Mouse (Mus musculus) heart, embryonic 14.5 days (tissue): Measurements from ENCODE around the gene Lce1j. TPM values are rescaled to one million over a fixed set of nuclear protein-coding genes. Genes with fewer than 3 reads are reported as not detected.
"Not testable (repeated sequence)": the region's sequence is repeated elsewhere in the genome, so short reads cannot be mapped to it uniquely, and the experiment has no call there.

Source experiments
- ATAC-seq: fragments of 200-750 bp; cut with Nextera tagmentation; 2 replicates; pipeline ENCODE4 v1.8.0; 2017; ENCODE audit warnings: low read depth, moderate TSS enrichment; ENCODE audit not compliant: insufficient number of reproducible peaks, insufficient read depth, low FRiP score
- H3K27ac ChIP-seq, 2 experiments: fragments of 200-500 bp in 1 of 2; fragments of 300-500 bp in 1 of 2; sonication (generic) in 1 of 2; replicated peaks in 1 of 2; 2 replicates each; pipeline ENCODE4 v1.5.1; 2012 to 2014; ENCODE audit warnings: low read depth in 2 of 2, low read length in 2 of 2, control low read depth in 1 of 2, mild to moderate bottlenecking in 1 of 2, mixed read lengths in 1 of 2; ENCODE audit not compliant: control insufficient read depth in 1 of 2, insufficient read depth in 1 of 2
- H3K27me3 ChIP-seq: fragments of 300-500 bp; sonication (generic); 2 replicates; pipeline ENCODE4 v1.6.1; 2014; ENCODE audit warnings: mild to moderate bottlenecking, low read length, control low read depth; ENCODE audit not compliant: control insufficient read depth, insufficient read depth
- H3K36me3 ChIP-seq: fragments of 300-500 bp; sonication (generic); 2 replicates; pipeline ENCODE4 v1.6.1; 2014; ENCODE audit warnings: mild to moderate bottlenecking, control low read depth, low read length, mixed read lengths; ENCODE audit not compliant: control insufficient read depth, insufficient read depth
- H3K4me1 ChIP-seq, 2 experiments: fragments of 200-500 bp in 1 of 2; fragments of 300-500 bp in 1 of 2; sonication (generic) in 1 of 2; 2 replicates each; pipeline ENCODE4 v1.6.1; 2012 to 2014; ENCODE audit warnings: low read length in 2 of 2, control low read depth in 1 of 2, mixed read lengths in 1 of 2; ENCODE audit not compliant: control insufficient read depth in 2 of 2, insufficient read depth in 2 of 2
- H3K4me2 ChIP-seq: fragments of 300-500 bp; sonication (generic); 2 replicates; pipeline ENCODE4 v1.6.1; 2014; ENCODE audit warnings: mild to moderate bottlenecking, low read length
- H3K4me3 ChIP-seq, 2 experiments: fragments of 200-500 bp in 1 of 2; fragments of 300-500 bp in 1 of 2; sonication (generic) in 1 of 2; 2 replicates each; pipeline ENCODE4 v1.5.1; 2012 to 2014; ENCODE audit warnings: low read length in 2 of 2, mild to moderate bottlenecking in 2 of 2, control low read depth in 1 of 2, low read depth in 1 of 2, moderate library complexity in 1 of 2; ENCODE audit not compliant: control insufficient read depth in 1 of 2, insufficient read depth in 1 of 2
- H3K9ac ChIP-seq: fragments of 300-500 bp; sonication (generic); 2 replicates; pipeline ENCODE4 v1.6.1; 2014; ENCODE audit warnings: mild to moderate bottlenecking, low read length
- H3K9me3 ChIP-seq: fragments of 300-500 bp; sonication (generic); 2 replicates; pipeline ENCODE4 v1.6.1; 2016; ENCODE audit warnings: low read length, control low read depth; ENCODE audit not compliant: control insufficient read depth
- WGBS: fragments of 180-500 bp; shearing (Covaris S2); extraction: QIAGEN DNeasy Blood & Tissue Kit; methylation state at CpG from one replicate; pipeline ENCODE4 v1.1.7; 2014; 5-methylcytosine and 5-hydroxymethylcytosine counted together
- polyA plus RNA-seq: library from polyadenylated mRNA; unstranded; fragments of >200 nt; fragmentation: Nextera tagmentation; extraction: Ambion mirVana; gene quantifications from 2 replicates; pipeline ENCODE4 v1.2.1, GENCODE M21; 2014

Lce1j gene
- polyA plus RNA-seq: not detected in 2 replicates

GRCm38 (mm10) chr3:92790414-92790813 is at the start of gene Lce1j:
Lce1j (minus strand) TSS chr3:92790514.
- no peak within 1 kb of the TSS for H3K4me2 ChIP-seq
- no peak for ATAC-seq
- no peaks in the 10 kb centered on the region for H3K9me3 ChIP-seq
- WGBS: 70% methylated on average over 1 of the region's 1 CpGs
- H3K4me3 ChIP-seq: no peak within 1 kb of the TSS
- H3K36me3 ChIP-seq: no peaks in the 10 kb centered on the region
- H3K27me3 ChIP-seq: no peaks in the 10 kb centered on the region
- H3K4me1 ChIP-seq: no peaks in the 10 kb centered on the region
- H3K9ac ChIP-seq: no peak within 1 kb of the TSS
- H3K27ac ChIP-seq: no peak within 1 kb of the TSS

GRCm38 (mm10) chr3:92827108-92827507 is 36.8 kb upstream of the Lce1j start, which contains the start of gene Kprp:
Kprp (minus strand) TSS chr3:92827247.
- WGBS: 22% methylated on average over 1 of the region's 1 CpGs
- Histone ChIP-seq H3K36me3 (no peaks in the 10 kb centered on the region), H3K4me3 (no peak within 1 kb of the TSS), H3K27me3 (no peaks in the 10 kb centered on the region), H3K4me1 (no peaks in the 10 kb centered on the region), H3K9ac (no peak within 1 kb of the TSS), H3K27ac (no peak within 1 kb of the TSS), H3K4me2 (no peak within 1 kb of the TSS), H3K9me3 (no peaks in the 10 kb centered on the region)
- ATAC-seq: no peak

DNA sequence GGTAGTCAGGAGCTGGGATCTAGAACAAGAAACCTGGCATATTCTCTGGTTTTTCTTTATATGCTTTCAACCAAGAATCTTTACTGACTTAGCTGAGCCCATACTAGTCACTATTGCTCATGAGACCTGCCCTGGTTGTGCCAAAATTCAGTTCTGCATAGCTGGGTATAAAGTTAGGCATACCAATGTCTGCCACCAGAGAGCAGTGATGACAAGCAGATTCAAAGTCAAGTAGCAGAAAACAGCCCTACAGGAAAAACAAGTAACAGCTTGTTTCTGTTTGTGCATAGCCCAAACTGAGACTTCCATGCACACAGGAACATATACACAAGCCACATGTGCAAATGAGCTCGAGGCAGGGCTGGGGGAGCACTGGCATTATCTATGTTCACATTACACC is 35.5 kb upstream of the Lce1j start:
- no peaks in the 10 kb centered on the region for H3K27me3 ChIP-seq
- H3K9me3 ChIP-seq: no peaks in the 10 kb centered on the region
- no peaks in the 10 kb centered on the region for H3K36me3 ChIP-seq
- H3K27ac ChIP-seq: no peak overlapping the region
- H3K4me1 ChIP-seq: no peaks in the 10 kb centered on the region
- H3K4me2 ChIP-seq: no peak overlapping the region
- no peak overlapping the region for H3K9ac ChIP-seq
- no peak for ATAC-seq
- 29% methylated on average over 1 of the region's 1 CpGs for WGBS
- H3K4me3 ChIP-seq: no peak overlapping the region

DNA sequence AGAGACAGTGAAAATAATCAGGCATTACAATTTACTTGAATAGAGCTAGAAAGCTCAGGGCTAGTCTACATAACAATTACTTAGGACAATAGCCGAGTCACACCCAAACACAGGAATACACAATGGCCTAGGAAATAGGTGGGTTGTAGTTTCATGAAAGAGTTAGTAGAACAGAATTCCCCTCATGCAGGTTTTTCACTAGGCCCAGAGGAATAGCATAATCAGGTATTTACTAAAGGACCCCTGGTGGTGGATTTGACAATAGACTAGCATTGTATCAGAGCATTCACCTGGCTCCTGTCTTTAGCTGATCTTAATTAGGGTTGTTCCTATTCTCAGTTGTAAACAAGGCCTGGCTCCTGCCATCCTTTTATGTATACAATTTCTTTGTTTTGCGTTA is 25.7 kb upstream of the Lce1j start:
- not testable (repeated sequence) for H3K27ac ChIP-seq, H3K27me3 ChIP-seq, H3K4me1 ChIP-seq, H3K4me3 ChIP-seq, ATAC-seq, H3K9ac ChIP-seq, H3K36me3 ChIP-seq, H3K4me2 ChIP-seq, H3K9me3 ChIP-seq
- 76% methylated on average over 2 of the region's 2 CpGs for WGBS

DNA sequence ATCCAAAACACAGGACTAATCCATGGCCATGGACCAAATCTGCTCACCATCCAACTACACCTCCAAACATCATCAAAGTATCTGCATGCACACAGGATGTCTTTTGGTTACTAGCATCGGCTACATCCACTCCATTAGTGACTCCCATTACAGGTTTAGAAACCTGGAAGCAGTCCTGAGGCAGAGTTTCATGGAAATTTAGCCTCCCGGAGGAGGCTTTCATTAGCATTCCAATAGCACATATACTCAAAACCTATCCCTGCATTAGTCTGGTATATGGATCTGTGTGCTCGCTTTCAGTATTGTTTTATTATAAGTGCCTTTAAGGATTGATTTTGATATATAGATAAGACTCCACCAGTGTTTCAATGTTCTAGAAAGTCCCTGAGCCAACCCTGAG is 25.3 kb upstream of the Lce1j start:
- no peak overlapping the region for H3K4me2 ChIP-seq
- WGBS: 87% methylated on average over 3 of the region's 3 CpGs
- no peaks in the 10 kb centered on the region for H3K9me3 ChIP-seq
- ATAC-seq: no peak
- no peak overlapping the region for H3K9ac ChIP-seq
- no peaks in the 10 kb centered on the region for H3K4me1 ChIP-seq
- H3K4me3 ChIP-seq: no peak overlapping the region
- no peak overlapping the region for H3K27ac ChIP-seq
- H3K36me3 ChIP-seq: no peaks in the 10 kb centered on the region
- no peaks in the 10 kb centered on the region for H3K27me3 ChIP-seq

DNA sequence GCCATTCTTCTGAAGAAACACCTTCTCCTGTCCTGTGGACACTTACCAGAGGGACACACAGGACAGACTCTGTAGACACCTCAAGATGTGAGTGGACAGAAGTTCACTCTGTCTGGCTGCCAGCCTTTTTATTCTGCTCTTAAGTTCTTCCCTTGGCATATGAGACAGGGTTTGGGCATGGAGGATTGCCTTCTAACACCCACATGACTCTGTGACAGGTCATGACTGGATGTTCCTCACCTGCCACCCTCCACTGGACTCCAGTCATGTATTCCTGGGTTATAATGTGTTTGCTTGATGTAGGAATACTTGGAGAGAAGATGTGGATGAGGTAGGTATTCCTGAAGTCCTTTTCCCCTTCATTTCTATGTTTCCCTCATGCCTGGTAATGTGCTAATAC is 17.5 kb upstream of the Lce1j start, which contains the start of gene Lce1k:
TSS of gene Lce1k (minus strand) at position 101 of the 400 bp plus-strand sequence.
- Histone ChIP-seq H3K9ac (no peak within 1 kb of the TSS), H3K4me3 (no peak within 1 kb of the TSS), H3K27ac (no peak within 1 kb of the TSS), H3K4me1 (no peaks in the 10 kb centered on the region), H3K27me3 (no peaks in the 10 kb centered on the region), H3K9me3 (no peaks in the 10 kb centered on the region), H3K36me3 (no peaks in the 10 kb centered on the region), H3K4me2 (no peak within 1 kb of the TSS)
- no peak for ATAC-seq

GRCm38 (mm10) chr3:92778799-92779198 is 11.5 kb downstream of the Lce1j start, which contains the start of gene Lce1i:
Lce1i (minus strand) TSS chr3:92778899.
- H3K36me3 ChIP-seq: no peaks in the 10 kb centered on the region
- no peak within 1 kb of the TSS for H3K4me3 ChIP-seq
- H3K9ac ChIP-seq: no peak within 1 kb of the TSS
- no peaks in the 10 kb centered on the region for H3K9me3 ChIP-seq
- 72% methylated on average over 1 of the region's 1 CpGs for WGBS
- H3K27me3 ChIP-seq: no peaks in the 10 kb centered on the region
- H3K4me2 ChIP-seq: no peak within 1 kb of the TSS
- ATAC-seq: no peak
- H3K4me1 ChIP-seq: no peaks in the 10 kb centered on the region
- no peak within 1 kb of the TSS for H3K27ac ChIP-seq

- Histone ChIP-seq H3K4me3 (no peak overlapping the region), H3K9me3 (no peaks in the 10 kb centered on the region), H3K27ac (no peak overlapping the region), H3K36me3 (no peaks in the 10 kb centered on the region), H3K27me3 (no peaks in the 10 kb centered on the region), H3K4me2 (no peak overlapping the region), H3K4me1 (no peaks in the 10 kb centered on the region), H3K9ac (no peak overlapping the region)
- no peak for ATAC-seq
- WGBS: 17% methylated on average over 3 of the region's 3 CpGs
These were observed 18.7 kb downstream of the Lce1j start for GRCm38 (mm10) chr3:92771573-92771972.
